9 mouse cellular contexts compared by ENCODE assay signal in the genomic region with DNA sequence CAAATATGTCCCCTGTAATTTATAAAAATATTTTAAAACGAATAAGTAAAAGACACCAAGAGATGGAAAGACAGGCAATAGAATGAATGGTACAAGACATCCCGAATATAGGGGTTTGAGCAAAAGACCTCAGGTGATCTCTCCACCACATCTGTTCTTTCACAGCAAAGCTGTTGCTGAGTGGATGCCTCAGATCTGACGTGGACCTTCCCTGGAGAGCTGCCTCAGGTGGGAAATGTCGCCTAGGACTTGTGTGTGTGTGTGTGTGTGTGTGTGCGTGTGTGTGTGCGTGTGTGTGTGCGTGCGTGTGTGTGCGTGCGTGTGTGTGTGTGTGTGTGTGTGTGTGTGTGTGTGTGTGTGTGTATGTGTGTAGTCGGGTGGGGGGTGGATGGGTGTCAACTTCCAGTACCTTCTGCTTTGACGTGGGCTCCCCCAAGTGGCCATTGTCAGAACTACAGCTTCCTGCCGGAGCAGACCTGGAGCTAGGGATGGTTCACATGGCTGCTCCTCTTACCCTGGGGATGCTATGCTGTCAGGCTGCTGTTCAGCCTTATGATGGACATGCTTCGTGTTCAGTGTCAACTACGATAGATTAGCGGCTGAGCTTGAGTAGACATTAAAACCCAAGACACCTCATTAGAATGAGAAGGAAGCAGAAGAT. TPM values are rescaled to one million over a fixed set of nuclear protein-coding genes. Genes with fewer than 3 reads are reported as not detected.
DNase-seq lines count a peak whose midpoint lies in the region; ATAC-seq and TF ChIP-seq lines count a peak whose summit lies in the region.
"Had no signal": no experiment of that assay in that cellular context is flagged by ENCODE, and none has a peak within 500 bp of the region (broad histone marks: within the 10 kb centered on the region; RNA-seq: fewer than 3 reads in every experiment).

No protein-coding gene starts in this region.

- no peak overlapping the region for H3K27ac ChIP-seq in cerebellum, adult 2 months (ENCODE audit: insufficient read depth, low read length)
- no peak overlapping the region for H3K27ac ChIP-seq in limb, embryonic 10.5 days
- H3K27ac ChIP-seq: stomach, embryonic 15.5 days had no signal

- no peak for TF ChIP-seq POLR2A in cerebellum, adult 2 months (IDR thresholded peaks at IDR 0.05; ENCODE audit: borderline replicate concordance, insufficient read depth, low read length)

- intact Hi-C loops in heart, postnatal 25 days (cut with DNase I), result loop anchor here (2.0 to 10.0 kb wide), 6 partner anchors 52 to 408 kb away; no protein-coding TSS in a partner anchor

- H3K9me3 ChIP-seq in limb, embryonic 10.5 days (replicated peaks), result no peaks in the 10 kb centered on the region
- H3K9me3 ChIP-seq: stomach, embryonic 15.5 days had no signal

- peaks cover 31% of the 10 kb centered on the region for H3K4me1 ChIP-seq in cerebellum, adult 2 months (ENCODE audit: control insufficient read depth, insufficient read depth, low read length)
- H3K4me1 ChIP-seq in limb, embryonic 10.5 days, result no peaks in the 10 kb centered on the region
- H3K4me1 ChIP-seq: stomach, embryonic 15.5 days had no signal

- peak overlapping the region; percentile 38 for H3K4me3 ChIP-seq in cerebellum, adult 2 months (replicated peaks; ENCODE audit: insufficient read depth, low read depth, low read length)
- no peak overlapping the region for H3K4me3 ChIP-seq in limb, embryonic 10.5 days
- H3K4me3 ChIP-seq: stomach, embryonic 15.5 days had no signal

- peak; percentile 96 for DNase-seq in heart, adult 11 months
- DNase-seq in heart, postnatal 25 days (ENCODE audit: low spot score), result no peak
- peak; percentile 86 to 97 for DNase-seq in cerebellum, adult 2 months
- DNase-seq in hindlimb bud, embryonic 11.5 days (ENCODE audit: extremely low spot score, low read depth, low spot score), result peak; percentile 22
- DNase-seq in limb, embryonic 10.5 days (ENCODE audit: low spot score), result peak; percentile 87
- DNase-seq in monocyte, adult 2 months (ENCODE audit: low read depth in 1 of 2, low spot score in 2 of 2), result peak; percentile 17 to 39
- DNase-seq in spleen, postnatal 14 days (ENCODE audit: low spot score in 2 of 2), result peak; percentile 47 to 69

- H3K27me3 ChIP-seq in cerebellum, adult 2 months (ENCODE audit: control insufficient read depth, insufficient read depth, low read length), result no peaks in the 10 kb centered on the region
- H3K27me3 ChIP-seq in limb, embryonic 10.5 days (ENCODE audit: low read depth, poor library complexity, severe bottlenecking), result peaks cover 16% of the 10 kb centered on the region; the same call in 1 of the 2 replicates
- H3K27me3 ChIP-seq: stomach, embryonic 15.5 days had no signal

- peak; percentile 74; the same call in 1 of the 2 replicates for ATAC-seq in frontal cortex, adult (ENCODE audit: low TSS enrichment)

- TF ChIP-seq CTCF in cerebellum, adult 2 months (IDR thresholded peaks at IDR 0.05; ENCODE audit: borderline replicate concordance, insufficient read depth, low read depth, low read length), result peak; percentile 97

- no peaks in the 10 kb centered on the region for H3K36me3 ChIP-seq in limb, embryonic 10.5 days
- H3K36me3 ChIP-seq: stomach, embryonic 15.5 days had no signal

- WGBS in cerebellum, adult 2 months, result 14% methylated on average over 16 of the region's 16 CpGs
- 31% methylated on average over 13 of the region's 16 CpGs for WGBS in limb, embryonic 10.5 days

RNA-seq across cellular contexts. Expression of a gene that starts 31.7 kb away (rescaled TPM):
- under 1 TPM; 0.13 to 0.14 TPM for total RNA-seq in heart, postnatal 25 days (2021)
- 55.9 and 71.0 TPM in 2 replicates for polyA plus RNA-seq in cerebellum, adult 2 months (2012; rRNA removed)
- not detected in 2 replicates for polyA plus RNA-seq in limb, embryonic 10.5 days (2016; fragmentation: Nextera tagmentation; extraction: Ambion mirVana)

RNA-seq across cellular contexts. Expression of a gene that starts 49.5 kb away (rescaled TPM):
- not detected for total RNA-seq in heart, postnatal 25 days (2021)
- polyA plus RNA-seq in cerebellum, adult 2 months (2012; rRNA removed), result 3.8 and 5.0 TPM in 2 replicates
- 0.11 and 0.45 TPM in 2 replicates for polyA plus RNA-seq in limb, embryonic 10.5 days (2016; fragmentation: Nextera tagmentation; extraction: Ambion mirVana)

Comparison
In these comparisons a context has a peak if more than half of its experiments do, and no peak if none do; other contexts are left out.
1. RNA of a gene that starts 31.7 kb away (polyA plus RNA-seq): 55.9 to 71.0 TPM in cerebellum, adult 2 months; not detected in limb, embryonic 10.5 days; every median in the first group is over 10 times any median in the second.